Mouse (Mus musculus) heart, embryonic 15.5 days (tissue): ENCODE measurements around the gene Ap3b1. TPM values are rescaled to one million over a fixed set of nuclear protein-coding genes. Genes with fewer than 3 reads are reported as not detected.
A peak's percentile ranks its signal among the peaks of the same experiment; 100 is the strongest.

Experiments used
- ATAC-seq: fragments of 200-750 bp; cut with Nextera tagmentation; replicated peaks from 2 replicates; pipeline ENCODE4 v1.8.0; 2017; ENCODE audit warnings: low read depth, moderate TSS enrichment; ENCODE audit not compliant: insufficient number of reproducible peaks, insufficient read depth, low FRiP score
- H3K27ac ChIP-seq: fragments of 300-500 bp; sonication (generic); 2 replicates; pipeline ENCODE4 v1.5.1; 2015; ENCODE audit warnings: mild to moderate bottlenecking, inconsistent platforms
- H3K27me3 ChIP-seq: fragments of 300-500 bp; sonication (generic); 2 replicates; pipeline ENCODE4 v1.6.1; 2015; ENCODE audit warnings: inconsistent platforms
- H3K36me3 ChIP-seq: fragments of 300-500 bp; sonication (generic); 2 replicates; pipeline ENCODE4 v1.6.1; 2015; ENCODE audit warnings: mild to moderate bottlenecking, inconsistent platforms
- H3K4me1 ChIP-seq: fragments of 300-500 bp; sonication (generic); replicated peaks from 2 replicates; pipeline ENCODE4 v1.6.1; 2015; ENCODE audit warnings: inconsistent platforms
- H3K4me2 ChIP-seq: fragments of 300-500 bp; sonication (generic); 2 replicates; pipeline ENCODE4 v1.6.1; 2015; ENCODE audit warnings: inconsistent platforms, mild to moderate bottlenecking, moderate library complexity
- H3K4me3 ChIP-seq: fragments of 300-500 bp; sonication (generic); 2 replicates; pipeline ENCODE4 v1.5.1; 2015; ENCODE audit warnings: mild to moderate bottlenecking, inconsistent platforms
- H3K9ac ChIP-seq: fragments of 300-500 bp; sonication (generic); 2 replicates; pipeline ENCODE4 v1.6.1; 2015; ENCODE audit warnings: mild to moderate bottlenecking, inconsistent platforms
- H3K9me3 ChIP-seq: fragments of 300-500 bp; sonication (generic); replicated peaks from 2 replicates; pipeline ENCODE4 v1.6.1; 2016; ENCODE audit warnings: inconsistent platforms
- WGBS: fragments of 180-500 bp; shearing (Covaris S2); methylation state at CpG from one replicate; pipeline ENCODE4 v1.1.7; 2015; ENCODE audit warnings: mixed read lengths; 5-methylcytosine and 5-hydroxymethylcytosine counted together
- polyA plus RNA-seq: library from polyadenylated mRNA; unstranded; fragments of >200 nt; fragmentation: Nextera tagmentation; extraction: Ambion mirVana; gene quantifications from 2 replicates; pipeline ENCODE4 v1.2.1, GENCODE M21; 2015

Ap3b1 gene
- polyA plus RNA-seq, 1 experiment from 2014 or later = 29.1 TPM

DNA sequence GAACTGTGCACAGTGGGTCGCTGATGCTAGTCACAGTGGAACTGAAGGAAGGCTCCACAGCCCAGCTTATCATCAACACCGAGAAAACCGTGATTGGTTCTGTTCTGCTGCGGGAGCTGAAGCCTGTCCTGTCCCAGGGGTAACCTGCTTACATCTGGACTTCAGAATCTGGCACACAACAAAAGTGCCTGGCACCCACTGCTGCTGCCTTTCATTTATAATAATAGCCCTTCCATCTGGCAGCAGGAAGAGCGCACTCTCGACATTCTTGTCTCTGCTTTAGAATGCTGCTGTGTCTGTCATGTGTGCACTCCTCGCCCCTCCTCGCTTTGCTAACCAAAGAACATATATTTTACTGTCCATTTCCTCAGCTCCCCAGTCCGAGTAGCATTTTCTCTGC is 206.9 kb downstream of the Ap3b1 start:
- Histone ChIP-seq H3K27me3 (no peaks in the 10 kb centered on the region), H3K36me3 (no peaks in the 10 kb centered on the region; the same call in 1 of the 2 replicates), H3K9ac (no peak overlapping the region), H3K27ac (no peak overlapping the region), H3K4me3 (no peak overlapping the region), H3K4me1 (peaks cover 13% of the 10 kb centered on the region), H3K4me2 (no peak overlapping the region), H3K9me3 (no peaks in the 10 kb centered on the region)
- no peak for ATAC-seq
- WGBS = 70% methylated on average over 9 of the region's 9 CpGs

DNA sequence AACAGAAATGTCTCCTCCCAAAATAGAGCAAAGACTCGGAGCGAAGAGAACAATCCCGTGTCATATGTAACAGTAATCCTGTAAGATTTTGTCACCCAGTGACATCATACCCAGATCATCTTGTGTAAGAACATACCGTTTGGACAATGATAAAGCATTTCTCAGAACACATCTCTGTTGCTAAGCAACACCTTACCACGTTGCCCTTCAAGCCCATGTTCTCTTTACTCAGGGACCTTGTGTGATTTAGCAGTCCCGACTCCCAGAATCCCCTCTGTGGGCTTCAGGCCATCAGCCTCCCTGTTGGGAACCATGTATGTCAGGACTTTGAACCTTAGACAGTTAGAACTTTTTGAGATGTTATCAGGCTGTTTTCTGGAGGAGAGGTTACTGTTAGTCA is 209.0 kb downstream of the Ap3b1 start:
- H3K9ac ChIP-seq = no peak overlapping the region
- H3K27me3 ChIP-seq = no peaks in the 10 kb centered on the region
- no peaks in the 10 kb centered on the region for H3K9me3 ChIP-seq
- peaks cover 11% of the 10 kb centered on the region for H3K4me1 ChIP-seq
- no peak for ATAC-seq
- no peak overlapping the region for H3K4me2 ChIP-seq
- H3K27ac ChIP-seq = no peak overlapping the region
- H3K4me3 ChIP-seq = no peak overlapping the region
- 76% methylated on average over 6 of the region's 6 CpGs for WGBS
- H3K36me3 ChIP-seq = no peaks in the 10 kb centered on the region; the same call in 1 of the 2 replicates

DNA sequence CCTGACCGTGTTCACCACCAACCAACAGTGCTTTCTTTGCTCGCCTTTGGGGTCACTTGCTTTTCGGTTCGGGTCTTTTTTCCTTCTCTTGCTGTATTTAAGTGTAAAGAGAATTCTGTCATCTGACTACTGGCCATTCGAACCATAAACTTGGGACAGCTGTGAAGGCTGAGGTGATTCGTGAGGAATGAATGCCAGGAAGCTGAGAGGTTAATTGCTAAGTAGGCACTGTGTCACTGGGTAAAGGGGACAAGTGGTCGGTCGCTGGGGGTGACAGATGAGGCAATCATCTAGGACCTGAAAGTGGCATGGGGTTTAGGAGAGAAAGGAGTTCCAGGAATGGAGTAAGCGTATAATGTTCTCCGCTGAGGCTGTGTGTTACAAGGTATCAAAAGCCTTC is 212.2 kb downstream of the Ap3b1 start:
- Histone ChIP-seq H3K9me3 (no peaks in the 10 kb centered on the region), H3K4me1 (no peaks in the 10 kb centered on the region; the same call in 1 of the 2 replicates), H3K27me3 (peaks cover 6% of the 10 kb centered on the region; the same call in 1 of the 2 replicates), H3K36me3 (no peaks in the 10 kb centered on the region; the same call in 1 of the 2 replicates), H3K4me2 (no peak overlapping the region), H3K4me3 (no peak overlapping the region), H3K27ac (no peak overlapping the region), H3K9ac (no peak overlapping the region)
- 81% methylated on average over 10 of the region's 10 CpGs for WGBS
- ATAC-seq = no peak

DNA sequence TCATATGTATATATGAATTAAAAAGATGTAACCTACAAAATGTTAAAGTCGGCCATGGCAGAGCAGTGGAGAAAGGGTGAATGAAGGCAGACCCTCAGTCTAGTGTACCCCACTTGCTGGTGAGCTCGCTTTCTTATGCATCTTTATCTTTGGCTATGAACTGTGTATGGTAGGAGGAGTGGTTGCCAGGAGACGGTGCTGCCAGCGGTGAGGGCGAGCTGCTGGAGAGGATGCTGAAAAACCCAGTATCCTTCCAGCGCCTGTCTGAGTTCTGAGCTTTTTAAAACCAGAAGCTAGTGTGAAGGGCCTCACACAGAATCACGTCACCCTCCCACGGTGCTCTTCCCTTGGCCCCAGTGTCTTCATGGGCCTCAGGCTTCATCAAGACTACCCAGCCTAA is 214.6 kb downstream of the Ap3b1 start:
- no peak for ATAC-seq
- no peak overlapping the region for H3K4me2 ChIP-seq
- 87% methylated on average over 8 of the region's 8 CpGs for WGBS
- no peak overlapping the region for H3K27ac ChIP-seq
- no peaks in the 10 kb centered on the region for H3K9me3 ChIP-seq
- H3K36me3 ChIP-seq = no peaks in the 10 kb centered on the region
- peaks cover 8% of the 10 kb centered on the region; the same call in 1 of the 2 replicates for H3K27me3 ChIP-seq
- no peak overlapping the region for H3K9ac ChIP-seq
- no peak overlapping the region for H3K4me3 ChIP-seq
- H3K4me1 ChIP-seq = no peaks in the 10 kb centered on the region; the same call in 1 of the 2 replicates

DNA sequence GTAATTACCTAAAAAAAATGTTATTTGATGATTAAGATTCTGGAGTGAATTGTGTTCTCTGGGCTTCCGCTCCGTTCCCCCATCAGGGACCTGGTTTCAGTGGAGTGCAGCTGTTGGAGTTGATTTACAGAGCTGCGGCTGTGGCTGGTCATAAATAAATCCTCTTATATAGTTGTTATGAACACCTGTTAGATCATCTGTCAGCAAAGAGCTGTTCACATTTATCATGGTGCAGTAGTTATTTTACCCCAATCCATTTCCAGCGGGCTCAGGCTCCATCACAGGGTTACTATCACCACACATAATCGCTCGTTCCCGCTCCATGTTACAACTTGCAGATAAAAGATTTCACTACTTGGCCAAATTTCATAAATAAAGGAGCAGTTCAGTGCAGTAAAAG is 215.1 kb downstream of the Ap3b1 start:
- no peak for ATAC-seq
- no peaks in the 10 kb centered on the region for H3K36me3 ChIP-seq
- H3K9ac ChIP-seq = no peak overlapping the region
- WGBS = 78% methylated on average over 7 of the region's 7 CpGs
- H3K27ac ChIP-seq = no peak overlapping the region
- H3K4me1 ChIP-seq = no peaks in the 10 kb centered on the region; the same call in 1 of the 2 replicates
- H3K4me2 ChIP-seq = no peak overlapping the region
- no peaks in the 10 kb centered on the region for H3K9me3 ChIP-seq
- peaks cover 8% of the 10 kb centered on the region; the same call in 1 of the 2 replicates for H3K27me3 ChIP-seq
- no peak overlapping the region for H3K4me3 ChIP-seq

DNA sequence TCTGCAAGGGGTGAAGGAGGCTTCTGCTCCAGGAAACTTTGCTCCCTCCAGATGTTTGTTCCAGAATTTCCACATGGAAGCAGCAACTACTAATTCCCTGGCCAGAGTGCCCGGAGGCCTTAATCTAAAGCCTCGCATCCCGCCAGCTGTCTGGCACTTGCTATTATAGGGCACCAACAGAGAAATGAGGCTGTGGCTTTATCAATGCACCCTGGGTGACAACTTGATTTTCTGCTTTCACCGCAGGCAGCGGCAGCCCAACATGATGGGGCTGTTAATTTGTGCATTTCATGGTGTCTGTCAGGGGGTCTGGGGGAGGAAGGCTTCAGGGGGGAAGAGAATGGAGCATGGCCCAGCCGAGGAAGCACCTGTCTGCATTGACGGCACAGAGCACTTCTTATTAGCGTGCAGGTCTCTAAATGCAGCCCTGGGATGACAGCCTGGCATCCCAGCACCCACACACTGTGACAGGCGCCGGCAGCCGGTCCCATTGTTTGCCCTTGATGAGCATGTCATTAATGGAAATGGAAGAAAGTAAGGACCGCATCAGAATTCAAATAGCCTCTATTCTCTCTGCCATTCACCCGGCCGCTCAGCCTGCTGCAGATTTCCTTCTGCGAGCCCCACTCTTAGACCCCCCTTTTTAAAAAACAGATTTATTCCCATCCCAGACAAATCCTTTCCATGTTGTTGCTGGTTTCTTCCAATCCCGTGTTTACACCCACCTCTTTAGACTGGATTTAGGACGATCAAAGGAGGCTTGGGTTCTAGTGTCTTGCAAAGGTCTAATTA is 217.0 kb downstream of the Ap3b1 start:
- H3K4me3 ChIP-seq = no peak overlapping the region
- H3K36me3 ChIP-seq = no peaks in the 10 kb centered on the region
- H3K9ac ChIP-seq = no peak overlapping the region
- 35% methylated on average over 17 of the region's 17 CpGs for WGBS
- no peak for ATAC-seq
- no peaks in the 10 kb centered on the region for H3K9me3 ChIP-seq
- no peaks in the 10 kb centered on the region; the same call in 1 of the 2 replicates for H3K4me1 ChIP-seq
- no peak overlapping the region for H3K27ac ChIP-seq
- H3K4me2 ChIP-seq = no peak overlapping the region
- peaks cover 8% of the 10 kb centered on the region; the same call in 1 of the 2 replicates for H3K27me3 ChIP-seq

DNA sequence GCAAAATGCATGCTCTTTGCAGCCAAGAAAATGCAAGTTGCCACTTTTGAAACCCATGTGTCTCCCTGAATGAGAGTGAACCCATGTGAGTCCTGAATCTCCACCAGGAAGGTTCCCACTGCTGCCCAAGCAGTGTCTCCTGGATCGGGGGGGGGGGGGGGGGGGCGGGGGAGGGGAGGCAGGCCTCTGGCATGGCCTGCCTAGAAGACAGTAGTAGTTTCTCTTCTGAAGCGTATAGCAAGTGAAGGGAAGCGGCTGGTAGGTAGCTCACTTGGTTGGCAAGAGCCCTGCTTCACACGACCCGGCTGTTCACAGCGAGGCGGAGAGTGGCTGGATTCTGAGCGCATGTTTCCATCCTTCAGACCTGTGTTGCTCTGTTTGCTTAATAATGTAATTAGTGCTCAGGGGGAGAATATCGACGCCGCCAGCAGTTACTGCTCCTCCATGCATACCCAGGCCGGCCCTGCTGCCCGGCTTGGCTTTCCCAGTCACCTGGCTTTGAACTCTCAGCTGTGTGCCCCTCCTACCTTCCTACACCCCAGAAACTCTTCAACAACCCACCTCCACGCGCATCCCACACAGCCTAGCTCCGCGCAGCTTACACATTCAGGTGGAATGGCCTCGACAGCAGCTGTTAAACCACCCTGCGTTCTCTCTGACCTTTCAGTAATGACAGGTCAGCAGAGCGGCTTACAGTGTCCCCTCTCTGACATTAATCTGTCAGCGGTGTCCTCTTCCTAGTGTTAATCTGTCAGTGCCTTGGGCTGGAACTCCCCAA is 217.8 kb downstream of the Ap3b1 start:
- H3K4me3 ChIP-seq = no peak overlapping the region
- no peak for ATAC-seq
- no peak overlapping the region for H3K4me2 ChIP-seq
- no peaks in the 10 kb centered on the region for H3K9me3 ChIP-seq
- WGBS = 36% methylated on average over 21 of the region's 22 CpGs
- no peaks in the 10 kb centered on the region for H3K36me3 ChIP-seq
- no peak overlapping the region for H3K27ac ChIP-seq
- peaks cover 8% of the 10 kb centered on the region; the same call in 1 of the 2 replicates for H3K27me3 ChIP-seq
- H3K9ac ChIP-seq = no peak overlapping the region
- H3K4me1 ChIP-seq = no peaks in the 10 kb centered on the region; the same call in 1 of the 2 replicates

DNA sequence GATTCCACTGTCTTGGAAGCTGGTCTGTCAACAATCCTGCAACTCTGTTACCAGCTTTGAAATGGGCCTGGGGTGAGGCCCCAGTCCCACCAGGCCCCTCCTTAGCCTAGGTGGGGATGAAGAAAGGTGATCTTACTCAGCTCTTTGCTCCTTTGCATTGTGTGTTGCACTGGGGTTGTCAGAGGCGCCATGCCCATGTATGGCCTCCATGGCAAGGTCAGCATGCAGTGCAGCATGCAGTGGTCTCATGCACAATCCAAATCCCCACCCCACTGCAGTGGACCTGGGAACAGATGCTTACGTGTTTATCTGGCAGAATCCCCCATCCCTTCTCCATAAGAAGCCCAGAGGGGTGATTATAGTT is 218.4 kb downstream of the Ap3b1 start:
- Histone ChIP-seq H3K4me2 (no peak overlapping the region), H3K27me3 (peaks cover 8% of the 10 kb centered on the region; the same call in 1 of the 2 replicates), H3K36me3 (no peaks in the 10 kb centered on the region), H3K27ac (no peak overlapping the region), H3K9me3 (no peaks in the 10 kb centered on the region), H3K4me1 (no peaks in the 10 kb centered on the region; the same call in 1 of the 2 replicates), H3K9ac (no peak overlapping the region), H3K4me3 (no peak overlapping the region)
- ATAC-seq = no peak
- 70% methylated on average over 2 of the region's 2 CpGs for WGBS

DNA sequence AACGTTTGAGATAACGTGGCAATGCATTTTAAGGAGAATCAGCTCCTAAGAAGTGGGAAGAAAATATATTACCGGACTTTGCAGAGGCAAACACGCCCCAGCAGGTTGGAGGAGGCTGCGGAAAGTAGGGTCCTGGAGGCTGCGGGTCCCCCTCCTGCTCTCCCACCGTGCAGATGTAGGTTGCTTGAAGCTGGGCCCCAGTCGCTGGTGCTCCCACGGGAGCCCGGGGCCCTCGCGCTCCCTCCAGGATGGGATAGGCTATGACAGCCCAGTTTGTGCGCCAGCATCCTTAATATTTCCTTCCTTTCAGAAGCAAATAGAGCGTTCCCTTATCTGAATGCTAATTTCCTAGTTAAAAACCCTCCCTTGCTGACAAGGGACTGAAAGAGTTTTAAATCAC is 236.5 kb downstream of the Ap3b1 start:
- Histone ChIP-seq H3K9ac (no peak overlapping the region), H3K27me3 (peaks cover 59% of the 10 kb centered on the region), H3K4me1 (peaks cover 12% of the 10 kb centered on the region), H3K36me3 (no peaks in the 10 kb centered on the region), H3K9me3 (no peaks in the 10 kb centered on the region), H3K4me2 (peak overlapping the region; percentile 64), H3K27ac (no peak overlapping the region), H3K4me3 (peak overlapping the region; percentile 45)
- 13% methylated on average over 14 of the region's 14 CpGs for WGBS
- ATAC-seq = no peak

DNA sequence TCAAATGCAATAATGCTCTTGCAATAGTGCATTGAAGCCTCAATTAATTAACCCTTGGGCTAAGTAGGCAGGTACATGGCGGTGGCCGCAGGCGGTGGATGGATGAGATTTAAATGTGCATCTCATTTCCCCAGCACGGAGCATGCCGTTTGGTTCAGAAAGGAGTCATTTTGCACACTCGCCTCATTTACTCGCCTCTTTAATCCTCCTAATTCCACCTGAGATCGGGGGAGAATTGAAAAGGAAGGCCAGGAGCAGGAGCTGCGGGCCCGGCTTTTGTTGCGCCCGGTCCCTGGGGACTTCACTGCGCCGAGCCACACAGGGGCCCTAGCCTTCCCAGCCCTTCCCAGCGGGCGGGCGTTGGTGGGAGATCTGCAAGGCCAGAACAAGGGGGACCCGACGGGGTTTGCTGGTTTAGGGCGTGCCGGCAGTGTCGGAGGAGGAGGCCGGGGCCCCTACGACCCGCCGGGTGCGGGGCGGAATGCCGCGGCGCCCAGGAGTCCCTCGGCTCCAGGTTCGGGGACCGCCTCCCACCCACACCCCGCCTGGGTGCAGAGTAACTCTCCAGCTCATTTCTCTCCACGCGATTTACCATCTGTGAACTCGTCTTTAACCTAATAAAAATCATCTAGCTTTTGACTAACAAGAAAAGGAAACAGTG is 237.1 kb downstream of the Ap3b1 start:
- no peak overlapping the region for H3K27ac ChIP-seq
- 2% methylated on average over 38 of the region's 38 CpGs for WGBS

DNA sequence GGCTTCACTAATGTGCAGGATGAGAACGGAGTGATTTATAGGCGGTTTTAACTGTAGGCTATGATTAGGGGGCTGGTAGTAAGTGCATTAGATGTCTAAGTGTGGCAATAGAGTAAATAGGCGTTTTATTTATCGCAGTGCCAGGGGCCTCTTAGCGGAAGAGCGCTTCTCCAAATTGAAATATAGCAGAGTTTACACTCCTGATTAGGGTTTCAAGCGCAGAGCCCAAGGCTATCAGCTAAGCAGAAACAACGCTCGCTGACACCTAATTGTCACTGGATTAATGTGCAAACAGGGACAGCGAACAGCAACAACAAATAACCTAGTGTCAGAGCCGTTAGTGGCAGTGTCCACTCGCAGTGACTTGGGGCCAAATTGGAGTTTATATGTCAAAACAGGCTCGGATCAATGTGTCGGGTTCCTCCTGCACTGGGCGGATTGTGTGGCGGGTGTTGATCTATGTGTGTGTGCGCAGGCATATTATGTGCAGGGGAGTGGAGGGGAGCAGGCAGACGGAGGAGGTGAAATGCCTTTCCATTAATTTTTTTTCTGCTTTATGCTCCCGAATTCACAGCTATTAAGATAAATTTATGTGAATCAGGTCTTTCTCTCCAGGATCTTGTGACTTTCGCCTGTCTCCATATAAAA is 237.8 kb downstream of the Ap3b1 start:
- Histone ChIP-seq H3K4me3 (peak overlapping the region; percentile 45), H3K4me2 (peak overlapping the region; percentile 64), H3K36me3 (no peaks in the 10 kb centered on the region), H3K4me1 (peaks cover 12% of the 10 kb centered on the region), H3K9ac (no peak overlapping the region), H3K9me3 (no peaks in the 10 kb centered on the region), H3K27me3 (peaks cover 63% of the 10 kb centered on the region), H3K27ac (no peak overlapping the region)
- 11% methylated on average over 20 of the region's 20 CpGs for WGBS
- no peak for ATAC-seq

More for the DNA sequence above, 237.1 kb downstream of the Ap3b1 start:
- no peaks in the 10 kb centered on the region for H3K36me3 ChIP-seq
- no peak overlapping the region for H3K9ac ChIP-seq
- H3K4me1 ChIP-seq = peaks cover 12% of the 10 kb centered on the region
- H3K4me3 ChIP-seq = peak overlapping the region; percentile 45
- no peaks in the 10 kb centered on the region for H3K9me3 ChIP-seq
- peak overlapping the region; percentile 64 for H3K4me2 ChIP-seq
- ATAC-seq = no peak
- peaks cover 61% of the 10 kb centered on the region for H3K27me3 ChIP-seq
